Comparison of ENCODE assay signal across 8 mouse cellular contexts in the genomic region with DNA sequence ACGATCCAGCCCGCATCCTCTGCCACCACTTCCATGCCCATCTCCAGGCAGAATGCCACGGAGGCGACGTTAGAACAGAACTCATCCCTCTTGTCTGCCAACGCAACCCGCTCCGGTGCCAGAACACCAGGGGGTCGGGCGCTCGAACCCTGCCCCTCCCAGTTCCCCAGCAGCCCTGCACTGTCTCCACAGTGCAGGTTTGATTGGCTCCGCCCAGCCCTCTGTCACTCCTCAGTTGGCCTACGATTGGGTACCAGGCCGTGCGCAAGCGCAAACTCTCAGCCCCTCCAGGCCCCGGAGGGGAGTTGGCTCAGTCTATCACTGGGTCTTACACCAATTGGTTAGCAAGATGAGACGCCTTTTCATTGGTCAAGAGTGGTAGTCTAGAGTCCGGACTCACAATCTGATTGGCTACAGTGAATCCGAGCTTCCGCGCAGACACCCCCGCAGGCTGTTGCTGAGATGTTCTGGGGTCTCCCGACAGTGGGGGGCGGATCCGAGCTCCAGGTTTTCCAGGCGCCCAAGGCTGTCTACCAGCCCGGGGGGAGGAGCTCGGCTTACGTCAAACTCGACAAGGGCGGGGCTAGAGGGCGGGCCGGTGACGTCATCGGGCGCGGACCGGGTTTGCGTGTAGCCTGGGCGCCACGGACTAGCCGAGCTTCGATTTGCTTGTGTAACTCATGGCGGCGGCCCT. TPM values are rescaled to one million over a fixed set of nuclear protein-coding genes. Genes with fewer than 3 reads are reported as not detected.
A peak's percentile ranks its signal among the peaks of the same experiment; 100 is the strongest.
DNase-seq lines count a peak whose midpoint lies in the region; ATAC-seq and TF ChIP-seq lines count a peak whose summit lies in the region.

No protein-coding gene starts in this region.

- peak overlapping the region; percentile 90 for H3K4me3 ChIP-seq in forebrain, embryonic 16.5 days (replicated peaks; ENCODE audit: low read length)
- peak overlapping the region; percentile 62 for H3K4me3 ChIP-seq in layer of hippocampus, adult 2 months
- peak overlapping the region; percentile 78 for H3K4me3 ChIP-seq in lung, embryonic 14.5 days (ENCODE audit: low read depth, low read length)
- H3K4me3 ChIP-seq in olfactory bulb, adult 2 months (ENCODE audit: insufficient read depth, low read depth, low read length): peak overlapping the region; percentile 98

- ATAC-seq in forebrain, embryonic 16.5 days: peak; percentile 96
- peak; percentile 96 for ATAC-seq in lung, embryonic 14.5 days (ENCODE audit: insufficient read depth)

- WGBS in forebrain, embryonic 16.5 days: 0% methylated on average over 46 of the region's 46 CpGs
- WGBS in lung, embryonic 14.5 days: under 1% methylated on average over 46 of the region's 46 CpGs
- under 1% methylated on average over 46 of the region's 46 CpGs for WGBS in olfactory bulb, adult 2 months

- TF ChIP-seq CTCF in layer of hippocampus, adult 2 months (conservative IDR thresholded peaks at IDR 0.05): no peak
- TF ChIP-seq CTCF in lung, embryonic 14.5 days (IDR thresholded peaks at IDR 0.05; ENCODE audit: low read depth): no peak
- no peak for TF ChIP-seq CTCF in olfactory bulb, adult 2 months (IDR thresholded peaks at IDR 0.05; ENCODE audit: insufficient read depth, low read depth, low read length)

- H3K36me3 ChIP-seq in forebrain, embryonic 16.5 days (ENCODE audit: control insufficient read depth, insufficient read depth): no peaks in the 10 kb centered on the region
- H3K36me3 ChIP-seq in lung, embryonic 14.5 days (ENCODE audit: insufficient read depth): peaks cover 8% of the 10 kb centered on the region; the same call in 1 of the 2 replicates

- H3K9ac ChIP-seq in forebrain, embryonic 16.5 days (replicated peaks; ENCODE audit: low read depth, low read length): peak overlapping the region; percentile 76
- peak overlapping the region; percentile 62 for H3K9ac ChIP-seq in lung, embryonic 14.5 days

- peak; percentile 99 for DNase-seq in MEL-GATA-1-ER (ENCODE audit: extremely low read depth, low read depth)
- peak; percentile 98 to 99 for DNase-seq in cerebellum, adult 18-20 months
- DNase-seq in heart, postnatal 36 days: peak; percentile 98 to 99
- DNase-seq in layer of hippocampus, adult 2 months (ENCODE audit: low spot score in 2 of 2): peak; percentile 98 to 99
- peak; percentile 99 for DNase-seq in lung, embryonic 14.5 days
- peak; percentile 96 to 99 for DNase-seq in thymus, postnatal 10 days (ENCODE audit: low spot score in 2 of 2)

- no peaks in the 10 kb centered on the region for H3K27me3 ChIP-seq in forebrain, embryonic 16.5 days (replicated peaks; ENCODE audit: control insufficient read depth, insufficient read depth, low read length)
- H3K27me3 ChIP-seq in lung, embryonic 14.5 days (ENCODE audit: insufficient read depth, low read length): no peaks in the 10 kb centered on the region

- H3K4me1 ChIP-seq in forebrain, embryonic 16.5 days (replicated peaks; ENCODE audit: control insufficient read depth, insufficient read depth, low read length): peaks cover 18% of the 10 kb centered on the region
- peaks cover 11% of the 10 kb centered on the region for H3K4me1 ChIP-seq in lung, embryonic 14.5 days (ENCODE audit: insufficient read depth)
- peaks cover 6% of the 10 kb centered on the region for H3K4me1 ChIP-seq in olfactory bulb, adult 2 months (ENCODE audit: control insufficient read depth, insufficient read depth, low read length)

- intact Hi-C loops in heart, postnatal 36 days (cut with DNase I): loop anchor here (2.0 to 10.0 kb wide), 3 partner anchors 63 to 437 kb away; a partner anchor contains a TSS

- no peaks in the 10 kb centered on the region for H3K9me3 ChIP-seq in forebrain, embryonic 16.5 days (ENCODE audit: control insufficient read depth, low read length)
- H3K9me3 ChIP-seq in lung, embryonic 14.5 days (ENCODE audit: low read depth, low read length): no peaks in the 10 kb centered on the region

- peak; percentile 90 for TF ChIP-seq POLR2A in olfactory bulb, adult 2 months (IDR thresholded peaks at IDR 0.05; ENCODE audit: insufficient read depth, low read depth, low read length)

- peak overlapping the region; percentile 68 for H3K4me2 ChIP-seq in forebrain, embryonic 16.5 days (ENCODE audit: low read length)
- H3K4me2 ChIP-seq in lung, embryonic 14.5 days: peak overlapping the region; percentile 66

- H3K27ac ChIP-seq in forebrain, embryonic 16.5 days (ENCODE audit: low read length): peak overlapping the region; percentile 99
- peak overlapping the region; percentile 100 for H3K27ac ChIP-seq in layer of hippocampus, adult 2 months
- peak overlapping the region; percentile 96 for H3K27ac ChIP-seq in lung, embryonic 14.5 days (ENCODE audit: low read depth)
- H3K27ac ChIP-seq in olfactory bulb, adult 2 months (ENCODE audit: insufficient read depth, low read depth, low read length): peak overlapping the region; percentile 100

RNA-seq across cellular contexts. Expression of a gene that starts 0.8 kb away (rescaled TPM):
- 19.9 and 21.5 TPM in 2 replicates for polyA plus RNA-seq in forebrain, embryonic 16.5 days (2015; fragmentation: Nextera tagmentation; extraction: Ambion mirVana)
- total RNA-seq in heart, postnatal 36 days (2021): 10 to 100 TPM; 11.7 to 12.0 TPM
- total RNA-seq in layer of hippocampus, adult 2 months (2021): 10 to 100 TPM; 74.0 to 78.6 TPM
- polyA plus RNA-seq in lung, embryonic 14.5 days (2014; fragmentation: Nextera tagmentation; extraction: Ambion mirVana): 47.3 and 48.4 TPM in 2 replicates
- polyA plus RNA-seq in olfactory bulb, adult 2 months (2012; ENCODE audit: insufficient read depth, insufficient read length, low replicate concordance, missing spikeins): not detected in 2 replicates

Comparison
In these comparisons a context has a peak if more than half of its experiments do, and no peak if none do; other contexts are left out.
1. Peak in every context shown above with its lines: DNase-seq, ATAC-seq, H3K4me3 ChIP-seq and H3K27ac ChIP-seq.